Mouse (Mus musculus): Measurements from ENCODE around the gene Trappc10.

The Trappc10 gene

DNA sequence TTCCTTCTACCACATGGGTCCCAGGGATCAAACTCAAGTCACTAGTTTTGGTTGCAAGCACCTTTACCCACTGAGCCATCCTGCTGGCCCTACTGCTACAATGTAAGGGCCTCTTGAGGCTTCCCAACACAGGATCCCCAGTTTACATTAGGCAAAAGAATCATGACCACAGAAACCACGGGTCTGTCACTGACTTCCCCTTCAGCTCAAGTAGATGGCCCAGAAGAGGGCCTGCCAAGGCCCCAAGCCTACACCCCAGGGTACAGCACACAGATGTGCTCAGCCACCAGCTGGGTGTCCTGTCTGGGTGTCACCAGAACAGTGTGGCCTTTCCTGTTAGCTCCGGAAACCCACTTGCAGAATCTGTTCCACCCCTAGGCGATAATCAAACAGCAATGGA is 20.3 kb upstream of the Trappc10 start:
- CTCF ChIA-PET: interaction anchor here in 2 of 4 experiments (0.8 to 1.1 kb wide), 2 partner anchors 126 to 1961 kb away, joined by 3 to 4 read pairs; partner anchors contain the start of gene Mum1 (in 1 of the 2)
- POLR2A ChIA-PET: no interaction called here

GRCm38 (mm10) chr10:78260916-78261650 is 16.6 kb upstream of the Trappc10 start:
- ChIA-PET POLR2A (interaction anchor here in 3 of 4 experiments (0.9 to 3.7 kb wide), 22 partner anchors 11 to 204 kb away, joined by 3 to 26 read pairs (median 4); partner anchors contain the start of genes Trappc10 (in 3 of the 3), Rrp1 (in 2 of the 3), Cstb (in 1 of the 3) and Pdxk (in 1 of the 3)), CTCF (interaction anchor here in 2 of 4 experiments (0.8 to 2.1 kb wide), 9 partner anchors 12 to 180 kb away, joined by 3 to 8 read pairs (median 4); partner anchors contain the start of gene Trappc10 (in 1 of the 2))

- POLR2A ChIA-PET: interaction anchor here in 3 of 4 experiments (0.9 to 3.7 kb wide), 18 partner anchors 12 to 204 kb away, joined by 3 to 26 read pairs (median 4); partner anchors contain the start of genes Trappc10 (in 3 of the 3), Rrp1 (in 2 of the 3), Cstb (in 1 of the 3) and Pdxk (in 1 of the 3)
- CTCF ChIA-PET: interaction anchor here in 3 of 4 experiments (0.8 to 2.1 kb wide), 9 partner anchors 13 to 181 kb away, joined by 3 to 8 read pairs (median 4); partner anchors contain the start of gene Trappc10 (in 1 of the 3)
These were observed 15.9 kb upstream of the Trappc10 start for GRCm38 (mm10) chr10:78260322-78260721.

DNA sequence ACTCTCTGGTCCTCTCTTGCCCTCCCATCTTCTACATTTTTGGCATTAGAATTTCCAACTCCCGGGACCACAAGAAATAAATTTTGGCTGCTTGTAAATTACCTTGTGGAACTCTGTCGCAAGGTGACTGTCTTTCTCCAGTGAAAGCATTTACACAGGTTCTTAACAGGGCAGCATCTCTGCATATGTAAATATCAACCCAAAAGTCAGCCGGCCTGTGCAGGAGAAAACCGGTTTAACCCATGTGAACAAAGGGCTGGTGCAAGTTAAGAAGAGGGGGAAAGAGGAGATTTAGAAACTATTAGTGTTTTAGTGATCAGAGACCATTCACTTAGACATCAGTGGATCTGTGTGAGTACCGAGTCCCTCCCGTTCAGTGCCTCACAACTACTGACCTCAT is 15.3 kb upstream of the Trappc10 start:
- POLR2A ChIA-PET: interaction anchor here in 3 of 4 experiments (1.2 to 3.7 kb wide), 10 partner anchors 13 to 205 kb away, joined by 3 to 26 read pairs (median 6); partner anchors contain the start of genes Rrp1 (in 2 of the 3), Cstb (in 1 of the 3), Pdxk (in 1 of the 3) and Trappc10 (in 1 of the 3)
- CTCF ChIA-PET: interaction anchor here in 3 of 4 experiments (0.9 to 2.1 kb wide), 3 partner anchors 13 to 136 kb away, joined by 3 to 8 read pairs (median 3); no protein-coding TSS in a partner anchor

DNA sequence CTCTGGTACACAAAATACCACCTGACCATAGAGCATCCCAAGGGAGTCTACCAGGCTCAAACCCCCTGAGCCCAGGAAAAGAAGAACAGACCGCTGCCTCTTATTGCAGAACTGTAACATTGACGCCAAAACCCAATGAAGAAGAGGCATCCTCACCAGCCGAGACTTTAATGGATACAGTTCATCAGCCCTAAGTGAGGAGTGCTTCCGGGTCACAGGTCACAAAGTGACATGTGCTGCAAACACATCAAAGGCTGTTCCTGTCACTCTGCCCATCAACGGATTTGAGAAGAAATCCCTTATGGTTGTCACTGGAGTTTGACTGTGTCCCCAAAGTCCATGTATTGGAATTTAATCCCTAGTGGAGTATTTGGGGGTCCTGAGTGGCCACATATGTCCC is 14.8 kb upstream of the Trappc10 start:
- ChIA-PET POLR2A (interaction anchor here in 2 of 4 experiments (0.9 to 3.3 kb wide), 4 partner anchors 9 to 205 kb away, joined by 3 to 9 read pairs (median 6); partner anchors contain the start of genes Cstb (in 1 of the 2), Pdxk (in 1 of the 2) and Trappc10 (in 1 of the 2)), CTCF (no interaction called here)

GRCm38 (mm10) chr10:78258142-78258675 is 13.8 kb upstream of the Trappc10 start:
- POLR2A ChIA-PET: interaction anchor here in 2 of 4 experiments (0.7 to 1.8 kb wide), 5 partner anchors 10 to 273 kb away, joined by 3 to 10 read pairs (median 3); partner anchors contain the start of gene Trappc10 (in 1 of the 2)
- CTCF ChIA-PET: interaction anchor here in 1 of 4 experiments (0.8 to 1.4 kb wide), 2 partner anchors 138 to 155 kb away, joined by 4 read pairs; partner anchors contain the start of gene Rrp1

DNA sequence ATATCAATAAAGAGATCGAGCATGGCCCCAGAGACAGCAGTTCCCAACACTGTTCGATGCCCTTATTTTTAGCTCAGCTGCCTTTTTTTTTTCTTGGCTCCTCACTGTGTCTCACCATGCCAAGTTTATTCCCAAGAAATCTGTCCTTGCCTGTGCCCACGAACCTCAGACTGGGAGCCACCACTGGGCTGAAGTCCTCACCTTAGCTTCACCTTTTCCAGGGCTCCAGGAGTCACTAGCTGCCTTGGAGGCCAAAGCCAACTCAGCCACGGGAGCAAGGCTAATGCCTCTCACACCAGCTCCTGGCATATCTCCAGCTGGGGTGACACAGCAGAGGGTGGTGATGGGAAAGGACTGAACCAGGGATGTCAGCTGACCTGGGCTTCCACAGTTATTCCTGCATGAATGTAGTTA is 11.2 kb upstream of the Trappc10 start:
- CTCF ChIA-PET: interaction anchor here in 2 of 4 experiments (0.6 to 0.7 kb wide), 2 partner anchors 134 to 232 kb away, joined by 3 to 4 read pairs; no protein-coding TSS in a partner anchor
- POLR2A ChIA-PET: interaction anchor here in 2 of 4 experiments (0.7 to 2.7 kb wide), 4 partner anchors 11 to 526 kb away, joined by 3 to 17 read pairs (median 4); partner anchors contain the start of gene Trappc10 (in 2 of the 2)

- ChIA-PET CTCF (interaction anchor here (0.6 to 1.9 kb wide), 7 partner anchors 119 to 240 kb away, joined by 3 to 6 read pairs (median 4); no protein-coding TSS in a partner anchor), POLR2A (interaction anchor here in 1 of 4 experiments (1.7 kb wide), 1 partner anchor 144 kb away, joined by 4 read pairs; no protein-coding TSS in a partner anchor)
These were observed 2.8 kb upstream of the Trappc10 start for GRCm38 (mm10) chr10:78247206-78247605.

- ChIA-PET CTCF (interaction anchor here (0.6 to 2.3 kb wide), 10 partner anchors 29 to 255 kb away, joined by 3 to 10 read pairs (median 4); no protein-coding TSS in a partner anchor), POLR2A (interaction anchor here in 2 of 4 experiments (0.7 to 2.6 kb wide), 2 partner anchors 14 to 113 kb away, joined by 3 to 9 read pairs; no protein-coding TSS in a partner anchor)
These were observed 2.3 kb upstream of the Trappc10 start for GRCm38 (mm10) chr10:78246725-78247124.

DNA sequence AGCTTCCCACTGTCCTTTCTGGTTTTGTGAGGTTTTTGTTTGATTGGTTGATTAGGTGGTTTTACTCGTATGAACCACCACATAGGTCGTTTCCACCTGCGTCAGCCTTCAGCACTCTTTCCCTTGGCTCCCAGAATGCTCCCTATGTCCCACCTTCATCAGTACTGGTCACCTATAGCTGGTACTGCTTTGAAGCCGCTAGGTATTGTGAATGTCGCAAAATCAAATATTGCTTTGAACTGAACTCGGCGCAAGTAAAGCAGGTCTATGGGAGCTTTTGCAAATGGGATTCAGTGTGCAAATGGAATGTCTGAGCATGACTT is 745 bp upstream of the Trappc10 start:
- ChIA-PET CTCF (interaction anchor here in 3 of 4 experiments (0.6 to 2.8 kb wide), 15 partner anchors 8 to 261 kb away, joined by 3 to 13 read pairs (median 4); no protein-coding TSS in a partner anchor), POLR2A (interaction anchor here in 3 of 4 experiments (0.5 to 2.6 kb wide), 28 partner anchors 10 to 520 kb away, joined by 3 to 17 read pairs (median 4); partner anchors contain the start of genes Pwp2 (in 2 of the 3), Cstb (in 1 of the 3), D10Jhu81e (in 1 of the 3) and Pdxk (in 1 of the 3))

- POLR2A ChIA-PET: interaction anchor here in 3 of 4 experiments (0.7 to 2.6 kb wide), 34 partner anchors 8 to 1664 kb away, joined by 3 to 17 read pairs (median 4); partner anchors contain the start of genes Cstb (in 1 of the 3), D10Jhu81e (in 1 of the 3), Pdxk (in 1 of the 3) and Pfkl (in 1 of the 3)
- CTCF ChIA-PET: interaction anchor here in 3 of 4 experiments (0.7 to 2.8 kb wide), 14 partner anchors 9 to 260 kb away, joined by 3 to 13 read pairs (median 4); partner anchors contain the start of genes Pfkl (in 1 of the 3) and Rrp1 (in 1 of the 3)
These were observed 393 bp downstream of the Trappc10 start for GRCm38 (mm10) chr10:78244058-78244437.

DNA sequence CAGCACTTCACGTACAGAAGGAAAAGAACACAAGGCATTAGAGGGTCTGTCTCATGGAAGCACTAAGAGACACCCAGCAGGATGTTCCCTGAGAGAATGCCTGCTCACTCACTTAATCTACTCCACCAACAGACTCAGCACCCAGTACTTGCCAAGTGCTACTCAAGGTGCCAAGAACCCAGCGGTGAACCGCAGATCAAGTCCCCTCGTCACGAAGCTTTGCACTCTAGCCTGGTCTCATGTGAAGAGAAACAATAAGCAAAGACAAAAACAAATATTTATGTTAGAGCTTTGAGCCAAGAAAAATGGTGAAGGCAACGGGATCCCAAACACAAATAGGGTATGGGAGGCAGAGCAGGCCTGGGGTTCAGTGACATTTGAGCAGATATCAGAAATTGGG is 5.5 kb downstream of the Trappc10 start:
- CTCF ChIA-PET: no interaction called here
- POLR2A ChIA-PET: interaction anchor here in 1 of 4 experiments (0.6 kb wide), 1 partner anchor 157 kb away, joined by 5 read pairs; no protein-coding TSS in a partner anchor

DNA sequence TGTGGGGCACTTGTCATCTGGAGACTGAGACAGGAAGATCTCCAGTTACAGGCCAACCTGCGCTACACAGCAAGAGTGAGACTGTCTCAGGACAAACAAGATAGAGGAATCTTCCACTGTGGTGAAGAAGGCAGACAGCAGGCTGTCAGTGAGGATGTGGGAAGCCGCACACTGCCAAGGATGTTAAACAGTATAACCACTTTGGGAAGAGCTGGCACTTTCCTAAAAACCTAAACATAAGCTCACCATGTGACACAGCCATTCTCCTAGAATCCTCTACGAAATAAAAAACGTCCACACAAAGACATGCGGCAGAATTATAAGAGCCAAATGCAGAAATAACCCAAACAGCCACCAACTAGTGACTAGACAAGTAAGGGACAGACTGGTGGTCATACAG is 6.1 kb downstream of the Trappc10 start:
- POLR2A ChIA-PET: no interaction called here
- CTCF ChIA-PET: no interaction called here

- CTCF ChIA-PET: no interaction called here
- POLR2A ChIA-PET: no interaction called here
These were observed 6.6 kb downstream of the Trappc10 start for GRCm38 (mm10) chr10:78237809-78238208.

GRCm38 (mm10) chr10:78236885-78237629 is 7.4 kb downstream of the Trappc10 start:
- POLR2A ChIA-PET: interaction anchor here in 1 of 4 experiments (0.6 kb wide), 1 partner anchor 160 kb away, joined by 3 read pairs; no protein-coding TSS in a partner anchor
- CTCF ChIA-PET: interaction anchor here in 1 of 4 experiments (0.9 kb wide), 1 partner anchor 137 kb away, joined by 3 read pairs; no protein-coding TSS in a partner anchor

GRCm38 (mm10) chr10:78233756-78234155 is 10.7 kb downstream of the Trappc10 start:
- POLR2A ChIA-PET: interaction anchor here in 3 of 4 experiments (0.5 to 1.1 kb wide), 3 partner anchors 9 to 237 kb away, joined by 3 to 4 read pairs (median 3); no protein-coding TSS in a partner anchor
- CTCF ChIA-PET: no interaction called here

DNA sequence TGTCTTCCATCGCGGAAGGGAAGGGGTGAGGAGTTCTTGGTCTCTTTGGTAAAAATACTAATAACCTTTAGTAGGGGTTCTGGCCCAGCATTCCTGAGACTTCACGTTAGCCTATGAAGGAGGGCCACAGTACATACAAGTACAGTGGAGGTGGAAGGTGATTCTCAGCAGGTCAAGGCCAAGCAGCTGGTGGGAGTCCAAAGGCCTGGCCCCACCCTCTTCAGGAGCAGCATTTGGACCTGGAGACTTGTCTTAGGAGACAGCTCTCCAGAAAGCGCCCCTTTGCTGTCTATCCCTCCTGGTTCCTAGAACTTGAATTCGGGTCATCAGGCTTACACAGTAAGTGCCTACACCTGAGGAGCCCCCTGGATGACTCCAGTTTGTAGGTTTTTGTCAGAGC is 11.3 kb downstream of the Trappc10 start:
- ChIA-PET CTCF (no interaction called here), POLR2A (interaction anchor here in 3 of 4 experiments (0.5 to 1.1 kb wide), 3 partner anchors 10 to 238 kb away, joined by 3 to 4 read pairs (median 3); no protein-coding TSS in a partner anchor)

Data from embryonic stem cell, embryonic (primary cell).